ENCODE assay signal across 16 mouse cellular contexts in genomic region chr16:22071361-22071760, GRCm38 (mm10).
A peak's percentile ranks its signal among the peaks of the same experiment; 100 is the strongest.
DNase-seq lines count a peak whose midpoint lies in the region; ATAC-seq and TF ChIP-seq lines count a peak whose summit lies in the region.
"Had no signal": no experiment of that assay in that cellular context is flagged by ENCODE, and none has a peak within 500 bp of the region (broad histone marks: within the 10 kb centered on the region; RNA-seq: fewer than 3 reads in every experiment).

No protein-coding gene starts in this region.

- no peaks in the 10 kb centered on the region for H3K36me3 ChIP-seq in heart, adult 2 months (ENCODE audit: control insufficient read depth, insufficient read depth, low read length)
- no peaks in the 10 kb centered on the region for H3K36me3 ChIP-seq in liver, adult 2 months (ENCODE audit: control insufficient read depth, insufficient read depth, low read length)

- H3K4me1 ChIP-seq in heart, adult 2 months (ENCODE audit: control insufficient read depth, insufficient read depth, low read length): peaks cover 4% of the 10 kb centered on the region
- peaks cover 2% of the 10 kb centered on the region; the same call in 1 of the 2 replicates for H3K4me1 ChIP-seq in liver, adult 2 months (ENCODE audit: control insufficient read depth, insufficient read depth, low read length)
- H3K4me1 ChIP-seq: lung, embryonic 15.5 days had no signal

- no peak for TF ChIP-seq EP300 in heart, adult 2 months (IDR thresholded peaks at IDR 0.05; ENCODE audit: insufficient read depth, low read depth, low read length)

- no peak for TF ChIP-seq POLR2A in heart, adult 2 months (IDR thresholded peaks at IDR 0.05; ENCODE audit: insufficient read depth, low read depth, low read length)
- no peak for TF ChIP-seq POLR2A in liver, adult 2 months (IDR thresholded peaks at IDR 0.05; ENCODE audit: extremely low read depth, insufficient read depth, low read length)

- no peak overlapping the region for H3K4me3 ChIP-seq in heart, adult 2 months
- H3K4me3 ChIP-seq in liver, adult 2 months (ENCODE audit: insufficient read depth, low read depth, low read length): no peak overlapping the region
- H3K4me3 ChIP-seq: hindbrain, embryonic 13.5 days; lung, embryonic 15.5 days; midbrain, embryonic 12.5 days had no signal

- H3K79me2 ChIP-seq in heart, adult 2 months (replicated peaks; ENCODE audit: control insufficient read depth, insufficient read depth, low read length): no peaks in the 10 kb centered on the region
- H3K79me2 ChIP-seq in liver, adult 2 months (ENCODE audit: control insufficient read depth, insufficient read depth, low read length): no peaks in the 10 kb centered on the region

- DNase-seq in heart, adult 2 months: no peak
- DNase-seq in heart, adult 9 months (ENCODE audit: low spot score in 2 of 2): no peak
- no peak for DNase-seq in liver, adult 2 months (ENCODE audit: extremely low read depth, low read depth, low spot score)
- no peak for DNase-seq in liver
- peak; percentile 43 for DNase-seq in 3T3-L1 (ENCODE audit: low read depth, low spot score)
- peak; percentile 52 for DNase-seq in ES-CJ7 (ENCODE audit: low read depth, low spot score)
- DNase-seq in testis, postnatal 14 days (ENCODE audit: low spot score): no peak
- DNase-seq: adrenal gland, postnatal 10 days; gastrocnemius, postnatal 25 days; kidney, adult 2 months; right cerebral cortex, postnatal 14 days had no signal

- TF ChIP-seq CTCF in heart, adult 2 months (IDR thresholded peaks at IDR 0.05): peak; percentile 29; the same call in 1 of the 2 replicates
- TF ChIP-seq CTCF in liver, adult 2 months (IDR thresholded peaks at IDR 0.05; ENCODE audit: low read depth, low read length): peak; percentile 28; the same call in 1 of the 2 replicates

- no peak for ATAC-seq in megakaryocyte-erythroid progenitor cell, adult 5-6 weeks (replicated peaks; ENCODE audit: low FRiP score, low TSS enrichment, poor library complexity, severe bottlenecking)
- ATAC-seq: CD4-positive, CD25-positive, alpha-beta regulatory T cell, adult 4 months had no signal

- H3K9ac ChIP-seq in heart, adult 2 months (ENCODE audit: low read depth, low read length): no peak overlapping the region
- no peak overlapping the region for H3K9ac ChIP-seq in liver, adult 2 months (ENCODE audit: low read depth, low read length)
- H3K9ac ChIP-seq: hindbrain, embryonic 13.5 days; lung, embryonic 15.5 days; midbrain, embryonic 12.5 days had no signal

- 76% methylated on average over 7 of the region's 7 CpGs for WGBS in heart, adult 2 months
- WGBS in liver, adult 2 months: 91% methylated on average over 7 of the region's 7 CpGs

- H3K27ac ChIP-seq in heart, adult 2 months: no peak overlapping the region
- H3K27ac ChIP-seq in liver, adult 2 months (replicated peaks; ENCODE audit: insufficient read depth, low read depth, low read length): no peak overlapping the region
- H3K27ac ChIP-seq: hindbrain, embryonic 13.5 days; lung, embryonic 15.5 days; midbrain, embryonic 12.5 days had no signal

- intact Hi-C loops in heart, adult 2 months (cut with DNase I): no loop called here

- H3K27me3 ChIP-seq in heart, adult 2 months (ENCODE audit: control insufficient read depth, insufficient read depth, low read length): no peaks in the 10 kb centered on the region
- no peaks in the 10 kb centered on the region for H3K27me3 ChIP-seq in liver, adult 2 months (ENCODE audit: control insufficient read depth, insufficient read depth, low read length)
- H3K27me3 ChIP-seq: hindbrain, embryonic 13.5 days; lung, embryonic 15.5 days; midbrain, embryonic 12.5 days had no signal

Comparison
In these comparisons a context has a peak if more than half of its experiments do, and no peak if none do; other contexts are left out.
1. DNase-seq: peak in 3T3-L1 (single experiment) and ES-CJ7 (single experiment); none in heart, adult 2 months (0 of 2), heart, adult 9 months (0 of 2), liver, adult 2 months (single experiment), liver (single experiment) and testis, postnatal 14 days (single experiment).